In genomic region chr3:136671940-136672278, GRCm38 (mm10) we compare ENCODE assay signal across 8 mouse cellular contexts. TPM values are rescaled to one million over a fixed set of nuclear protein-coding genes. Genes with fewer than 3 reads are reported as not detected.
DNase-seq lines count a peak whose midpoint lies in the region; ATAC-seq and TF ChIP-seq lines count a peak whose summit lies in the region.

No protein-coding gene starts in this region.

- TF ChIP-seq CTCF in heart, postnatal 0 days (IDR thresholded peaks at IDR 0.05; ENCODE audit: low read depth) = no peak

- no peaks in the 10 kb centered on the region for H3K36me3 ChIP-seq in erythroblast, embryonic 14.5 days (ENCODE audit: control insufficient read depth)
- no peaks in the 10 kb centered on the region for H3K36me3 ChIP-seq in heart, postnatal 0 days (replicated peaks; ENCODE audit: control insufficient read depth, insufficient read depth, low read length)

- TF ChIP-seq EP300 in heart, postnatal 0 days (IDR thresholded peaks at IDR 0.05; ENCODE audit: low read depth) = no peak

- peak overlapping the region; percentile 88 for H3K4me2 ChIP-seq in heart, postnatal 0 days (ENCODE audit: low read depth, low read length)

- H3K27ac ChIP-seq in heart, postnatal 0 days (ENCODE audit: low read depth) = peak overlapping the region; percentile 96; the same call in 1 of the 2 replicates

- no peak for ATAC-seq in erythroblast, adult 5-6 weeks (replicated peaks; ENCODE audit: low FRiP score, poor library complexity, severe bottlenecking)
- ATAC-seq in heart, postnatal 0 days (ENCODE audit: insufficient read depth, low read depth) = no peak

- 11% methylated on average over 5 of the region's 5 CpGs for WGBS in heart, postnatal 0 days

- no peaks in the 10 kb centered on the region for H3K9me3 ChIP-seq in erythroblast, embryonic 14.5 days (ENCODE audit: control insufficient read depth, low read length)
- H3K9me3 ChIP-seq in heart, postnatal 0 days (replicated peaks; ENCODE audit: control insufficient read depth, low read length) = no peaks in the 10 kb centered on the region

- peaks cover 18% of the 10 kb centered on the region for H3K27me3 ChIP-seq in erythroblast, embryonic 14.5 days (ENCODE audit: control insufficient read depth)
- H3K27me3 ChIP-seq in heart, postnatal 0 days (ENCODE audit: control insufficient read depth, insufficient read depth, low read length) = no peaks in the 10 kb centered on the region

- peak overlapping the region; percentile 72 for H3K4me3 ChIP-seq in erythroblast, embryonic 14.5 days (replicated peaks)
- peak overlapping the region; percentile 79 for H3K4me3 ChIP-seq in heart, postnatal 0 days (ENCODE audit: low read depth, low read length)

- DNase-seq in spleen, postnatal 36 days (ENCODE audit: low spot score in 2 of 2) = peak; percentile 22 to 49
- no peak for DNase-seq in spleen, adult 12 weeks (ENCODE audit: low spot score)
- DNase-seq in heart, postnatal 0 days (ENCODE audit: low spot score) = no peak
- DNase-seq in lung, postnatal 10 days = peak; percentile 39
- no peak for DNase-seq in left cerebral cortex, adult 8-10 months (ENCODE audit: low spot score in 2 of 2)
- no peak for DNase-seq in cerebellum, adult 9-10 months

- H3K4me1 ChIP-seq in erythroblast, embryonic 14.5 days (ENCODE audit: control insufficient read depth) = peaks cover 24% of the 10 kb centered on the region
- peaks cover 33% of the 10 kb centered on the region for H3K4me1 ChIP-seq in heart, postnatal 0 days (ENCODE audit: control insufficient read depth, insufficient read depth)

- H3K9ac ChIP-seq in heart, postnatal 0 days (replicated peaks; ENCODE audit: low read depth, low read length) = peak overlapping the region; percentile 75

RNA-seq across cellular contexts. Expression of gene Ppp3ca, which starts 2.0 kb away (rescaled TPM):
- 0.34 and 0.70 TPM in 2 replicates for polyA plus RNA-seq in erythroblast, embryonic 14.5 days (2012)
- 23.2 and 23.8 TPM in 2 replicates for total RNA-seq in erythroblast, adult 5-6 weeks (2015; ENCODE audit: low replicate concordance)
- 19.4 and 25.1 TPM in 2 replicates for total RNA-seq in erythroblast, adult 5-6 weeks (2017; ENCODE audit: low replicate concordance)
- total RNA-seq in heart, postnatal 0 days (2014; rRNA removed; ENCODE audit: low replicate concordance) = 34.6 and 39.7 TPM in 2 replicates
- polyA plus RNA-seq in heart, postnatal 0 days (2015; fragmentation: Nextera tagmentation; extraction: Ambion mirVana) = 37.1 and 39.2 TPM in 2 replicates
- total RNA-seq in left cerebral cortex, adult 8-10 months (2022) = 100 to 1,000 TPM; 870 to 989 (median 929) TPM

Comparison
In these comparisons a context has a peak if more than half of its experiments do, and no peak if none do; other contexts are left out.
1. DNase-seq: peak in spleen, postnatal 36 days (2 of 2) and lung, postnatal 10 days (single experiment); none in spleen, adult 12 weeks (single experiment), heart, postnatal 0 days (single experiment), left cerebral cortex, adult 8-10 months (0 of 2) and cerebellum, adult 9-10 months (single experiment).
2. RNA of gene Ppp3ca, which starts 2.0 kb away (total RNA-seq): 870 to 989 TPM in left cerebral cortex, adult 8-10 months; 34.6 to 39.7 TPM in heart, postnatal 0 days and 19.4 to 25.1 TPM in erythroblast, adult 5-6 weeks; every median in the first group is over 10 times any median in the second.